Mouse (Mus musculus): ENCODE measurements around the gene Slco6d1. TPM values are rescaled to one million over a fixed set of nuclear protein-coding genes. Genes with fewer than 3 reads are reported as not detected.
"Not testable (repeated sequence)": the region's sequence is repeated elsewhere in the genome, so short reads cannot be mapped to it uniquely, and the experiment has no call there.

Gene Slco6d1
- polyA plus RNA-seq, 1 experiment from 2014 or later: not detected

DNA sequence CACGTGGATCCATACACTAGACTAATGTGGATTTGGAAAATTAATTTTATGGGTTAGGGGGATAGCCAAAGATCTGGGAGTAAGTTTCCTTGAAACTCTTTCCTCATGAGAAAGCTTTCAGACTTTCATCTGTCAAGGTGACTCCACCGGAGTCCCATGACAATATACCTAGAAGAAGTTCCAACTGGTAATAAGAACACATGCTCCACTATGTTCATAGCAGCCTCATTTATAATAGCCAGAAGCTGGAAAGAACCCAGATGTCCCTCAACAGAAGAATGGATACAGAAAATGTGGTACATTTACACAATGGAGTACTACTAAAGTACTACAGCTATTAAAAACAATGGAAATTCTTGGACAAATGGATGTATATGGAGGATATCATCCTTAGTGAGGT is 107.4 kb downstream of the Slco6d1 start:
- H3K9ac ChIP-seq (ENCODE audit: low read depth, low read length); H3K4me2 ChIP-seq; H3K36me3 ChIP-seq (ENCODE audit: control insufficient read depth, insufficient read depth, low read length); H3K9me3 ChIP-seq (replicated peaks; ENCODE audit: control insufficient read depth, low read length); H3K27ac ChIP-seq (ENCODE audit: low read depth, low read length); H3K4me1 ChIP-seq (ENCODE audit: control insufficient read depth, insufficient read depth, low read length); H3K27me3 ChIP-seq (ENCODE audit: control insufficient read depth, insufficient read depth, low read length); ATAC-seq (replicated peaks; ENCODE audit: insufficient number of reproducible peaks, low FRiP score, low TSS enrichment); H3K4me3 ChIP-seq (ENCODE audit: low read depth, low read length): not testable (repeated sequence)
- WGBS (ENCODE audit: insufficient replicate concordance): 91% methylated on average over 1 of the region's 2 CpGs

GRCm38 (mm10) chr1:98545372-98545771 is 124.4 kb downstream of the Slco6d1 start:
- Histone ChIP-seq H3K27me3 (ENCODE audit: control insufficient read depth, insufficient read depth, low read length) (no peaks in the 10 kb centered on the region), H3K4me1 (ENCODE audit: control insufficient read depth, insufficient read depth, low read length) (no peaks in the 10 kb centered on the region), H3K4me3 (ENCODE audit: low read depth, low read length) (no peak overlapping the region), H3K36me3 (ENCODE audit: control insufficient read depth, insufficient read depth, low read length) (no peaks in the 10 kb centered on the region), H3K4me2 (no peak overlapping the region), H3K27ac (ENCODE audit: low read depth, low read length) (no peak overlapping the region), H3K9ac (ENCODE audit: low read depth, low read length) (no peak overlapping the region), H3K9me3 (replicated peaks; ENCODE audit: control insufficient read depth, low read length) (no peaks in the 10 kb centered on the region)
- no peak for ATAC-seq (replicated peaks; ENCODE audit: insufficient number of reproducible peaks, low FRiP score, low TSS enrichment)
- 67% methylated on average over 2 of the region's 2 CpGs for WGBS (ENCODE audit: insufficient replicate concordance)

DNA sequence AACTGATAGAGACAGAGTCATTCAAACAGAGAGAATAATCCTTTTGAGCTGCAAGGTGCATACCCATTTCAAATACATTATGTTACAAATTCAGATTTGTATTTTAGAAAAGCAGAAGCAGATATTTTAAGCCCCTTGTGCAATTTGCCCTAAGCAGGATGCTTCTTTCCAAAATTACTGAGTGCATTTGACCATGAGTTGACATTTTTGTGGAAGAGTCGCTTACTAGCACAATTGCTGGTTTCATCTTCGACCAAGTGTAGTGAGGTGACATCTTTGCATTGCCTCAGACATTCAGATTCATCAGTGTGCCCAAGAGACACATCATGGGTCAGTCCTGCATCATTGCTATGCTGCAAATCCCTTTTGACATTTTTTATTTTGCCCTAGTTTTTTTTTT is 133.5 kb downstream of the Slco6d1 start:
- no peaks in the 10 kb centered on the region for H3K9me3 ChIP-seq (replicated peaks; ENCODE audit: control insufficient read depth, low read length)
- no peak overlapping the region for H3K4me3 ChIP-seq (ENCODE audit: low read depth, low read length)
- H3K36me3 ChIP-seq (ENCODE audit: control insufficient read depth, insufficient read depth, low read length): no peaks in the 10 kb centered on the region
- no peak for ATAC-seq (replicated peaks; ENCODE audit: insufficient number of reproducible peaks, low FRiP score, low TSS enrichment)
- no peak overlapping the region for H3K27ac ChIP-seq (ENCODE audit: low read depth, low read length)
- no peak overlapping the region for H3K4me2 ChIP-seq
- WGBS (ENCODE audit: insufficient replicate concordance): 77% methylated on average over 2 of the region's 2 CpGs
- H3K9ac ChIP-seq (ENCODE audit: low read depth, low read length): no peak overlapping the region
- no peaks in the 10 kb centered on the region for H3K27me3 ChIP-seq (ENCODE audit: control insufficient read depth, insufficient read depth, low read length)
- H3K4me1 ChIP-seq (ENCODE audit: control insufficient read depth, insufficient read depth, low read length): no peaks in the 10 kb centered on the region

- no peaks in the 10 kb centered on the region for H3K4me1 ChIP-seq (ENCODE audit: control insufficient read depth, insufficient read depth, low read length)
- H3K27me3 ChIP-seq (ENCODE audit: control insufficient read depth, insufficient read depth, low read length): no peaks in the 10 kb centered on the region
- H3K9me3 ChIP-seq (replicated peaks; ENCODE audit: control insufficient read depth, low read length): no peaks in the 10 kb centered on the region
- no peak overlapping the region for H3K9ac ChIP-seq (ENCODE audit: low read depth, low read length)
- no peaks in the 10 kb centered on the region for H3K36me3 ChIP-seq (ENCODE audit: control insufficient read depth, insufficient read depth, low read length)
- ATAC-seq (replicated peaks; ENCODE audit: insufficient number of reproducible peaks, low FRiP score, low TSS enrichment): no peak
- no peak overlapping the region for H3K27ac ChIP-seq (ENCODE audit: low read depth, low read length)
- no peak overlapping the region for H3K4me3 ChIP-seq (ENCODE audit: low read depth, low read length)
- H3K4me2 ChIP-seq: no peak overlapping the region
Observed at GRCm38 (mm10) chr1:98565701-98566100, 144.8 kb downstream of the Slco6d1 start.

Small RNA genes lying within 50 kb of the gene (microRNA-seq; reads per million reads assigned to microRNA genes)
- not detected for gene Gm26134 (ENCODE audit: borderline number of aligned reads)
